Mouse (Mus musculus): ENCODE data around the gene Gm10645. TPM values are rescaled to one million over a fixed set of nuclear protein-coding genes. Genes with fewer than 3 reads are reported as not detected.

Gm10645 gene
- total and polyA plus RNA-seq, 2 experiments from 2014 or later = 4.2 to 11.6 TPM

- no peak overlapping the region for H3K27ac ChIP-seq
- no peak overlapping the region for H3K9ac ChIP-seq (replicated peaks; ENCODE audit: low read length)
- no peak for ATAC-seq
- no peaks in the 10 kb centered on the region for H3K36me3 ChIP-seq (ENCODE audit: insufficient read depth, low read length)
- H3K4me2 ChIP-seq (ENCODE audit: low read depth, low read length) = no peak overlapping the region
- H3K4me1 ChIP-seq (ENCODE audit: insufficient read depth, low read length) = no peaks in the 10 kb centered on the region
- no peak for DNase-seq (ENCODE audit: low spot score)
- WGBS = 69% methylated on average over 3 of the region's 3 CpGs
- H3K27me3 ChIP-seq (ENCODE audit: insufficient read depth, low read length) = no peaks in the 10 kb centered on the region
- H3K9me3 ChIP-seq (ENCODE audit: low read length) = no peaks in the 10 kb centered on the region
- TF ChIP-seq CTCF (IDR thresholded peaks at IDR 0.05; ENCODE audit: low read depth) = no peak
- no peak overlapping the region for H3K4me3 ChIP-seq (ENCODE audit: low read length)
Observed at GRCm38 (mm10) chr8:83158971-83159370, 7.0 kb downstream of the Gm10645 start.

GRCm38 (mm10) chr8:83155110-83155509, 10.9 kb downstream of the Gm10645 start:
- no peak for TF ChIP-seq CTCF (IDR thresholded peaks at IDR 0.05; ENCODE audit: low read depth)
- 41% methylated on average over 4 of the region's 4 CpGs for WGBS

GRCm38 (mm10) chr8:83152470-83152869, 13.5 kb downstream of the Gm10645 start:
- no peak overlapping the region for H3K4me2 ChIP-seq (ENCODE audit: low read depth, low read length)
- no peaks in the 10 kb centered on the region for H3K36me3 ChIP-seq (ENCODE audit: insufficient read depth, low read length)
- ATAC-seq (no peak), DNase-seq (ENCODE audit: low spot score) (no peak)
- H3K4me1 ChIP-seq (ENCODE audit: insufficient read depth, low read length) = no peaks in the 10 kb centered on the region
- H3K4me3 ChIP-seq (ENCODE audit: low read length) = no peak overlapping the region
- 63% methylated on average over 4 of the region's 4 CpGs for WGBS
- no peak overlapping the region for H3K27ac ChIP-seq
- no peaks in the 10 kb centered on the region for H3K27me3 ChIP-seq (ENCODE audit: insufficient read depth, low read length)
- no peaks in the 10 kb centered on the region for H3K9me3 ChIP-seq (ENCODE audit: low read length)
- no peak for TF ChIP-seq CTCF (IDR thresholded peaks at IDR 0.05; ENCODE audit: low read depth)
- no peak overlapping the region for H3K9ac ChIP-seq (replicated peaks; ENCODE audit: low read length)

More at GRCm38 (mm10) chr8:83155110-83155509, 10.9 kb downstream of the Gm10645 start:
- Histone ChIP-seq H3K36me3 (ENCODE audit: insufficient read depth, low read length) (no peaks in the 10 kb centered on the region), H3K27me3 (ENCODE audit: insufficient read depth, low read length) (no peaks in the 10 kb centered on the region), H3K4me1 (ENCODE audit: insufficient read depth, low read length) (no peaks in the 10 kb centered on the region), H3K9me3 (ENCODE audit: low read length) (no peaks in the 10 kb centered on the region), H3K9ac (replicated peaks; ENCODE audit: low read length) (no peak overlapping the region), H3K27ac (no peak overlapping the region), H3K4me2 (ENCODE audit: low read depth, low read length) (no peak overlapping the region), H3K4me3 (ENCODE audit: low read length) (no peak overlapping the region)
- ATAC-seq (no peak), DNase-seq (ENCODE audit: low spot score) (no peak)

- no peak overlapping the region for H3K27ac ChIP-seq
- H3K9ac ChIP-seq (replicated peaks; ENCODE audit: low read length) = no peak overlapping the region
- H3K27me3 ChIP-seq (ENCODE audit: insufficient read depth, low read length) = no peaks in the 10 kb centered on the region
- DNase-seq (ENCODE audit: low spot score) = no peak
- H3K4me1 ChIP-seq (ENCODE audit: insufficient read depth, low read length) = no peaks in the 10 kb centered on the region
- H3K4me2 ChIP-seq (ENCODE audit: low read depth, low read length) = no peak overlapping the region
- TF ChIP-seq CTCF (IDR thresholded peaks at IDR 0.05; ENCODE audit: low read depth) = no peak
- 64% methylated on average over 1 of the region's 2 CpGs for WGBS
- H3K4me3 ChIP-seq (ENCODE audit: low read length) = no peak overlapping the region
- no peaks in the 10 kb centered on the region for H3K9me3 ChIP-seq (ENCODE audit: low read length)
- no peak for ATAC-seq
- no peaks in the 10 kb centered on the region for H3K36me3 ChIP-seq (ENCODE audit: insufficient read depth, low read length)
Observed at GRCm38 (mm10) chr8:83152055-83152454, 13.9 kb downstream of the Gm10645 start.

GRCm38 (mm10) chr8:83149124-83149523, 16.8 kb downstream of the Gm10645 start:
- no peak overlapping the region for H3K27ac ChIP-seq
- ATAC-seq (no peak), DNase-seq (ENCODE audit: low spot score) (no peak)
- no peak overlapping the region for H3K4me2 ChIP-seq (ENCODE audit: low read depth, low read length)
- TF ChIP-seq CTCF (IDR thresholded peaks at IDR 0.05; ENCODE audit: low read depth) = no peak
- WGBS = 93% methylated on average over 6 of the region's 6 CpGs
- H3K4me1 ChIP-seq (ENCODE audit: insufficient read depth, low read length) = no peaks in the 10 kb centered on the region
- no peaks in the 10 kb centered on the region for H3K36me3 ChIP-seq (ENCODE audit: insufficient read depth, low read length)
- no peak overlapping the region for H3K4me3 ChIP-seq (ENCODE audit: low read length)
- H3K27me3 ChIP-seq (ENCODE audit: insufficient read depth, low read length) = no peaks in the 10 kb centered on the region
- H3K9ac ChIP-seq (replicated peaks; ENCODE audit: low read length) = no peak overlapping the region
- no peaks in the 10 kb centered on the region for H3K9me3 ChIP-seq (ENCODE audit: low read length)

- no peaks in the 10 kb centered on the region for H3K36me3 ChIP-seq (ENCODE audit: insufficient read depth, low read length)
- H3K27ac ChIP-seq = no peak overlapping the region
- no peak overlapping the region for H3K4me3 ChIP-seq (ENCODE audit: low read length)
- H3K9ac ChIP-seq (replicated peaks; ENCODE audit: low read length) = no peak overlapping the region
- no peak for ATAC-seq
- H3K4me1 ChIP-seq (ENCODE audit: insufficient read depth, low read length) = no peaks in the 10 kb centered on the region
- H3K9me3 ChIP-seq (ENCODE audit: low read length) = no peaks in the 10 kb centered on the region
- WGBS = 65% methylated on average over 3 of the region's 3 CpGs
- H3K27me3 ChIP-seq (ENCODE audit: insufficient read depth, low read length) = no peaks in the 10 kb centered on the region
- no peak for DNase-seq (ENCODE audit: low spot score)
- no peak for TF ChIP-seq CTCF (IDR thresholded peaks at IDR 0.05; ENCODE audit: low read depth)
- H3K4me2 ChIP-seq (ENCODE audit: low read depth, low read length) = no peak overlapping the region
Observed at GRCm38 (mm10) chr8:83145421-83145820, 20.5 kb downstream of the Gm10645 start.

- no peaks in the 10 kb centered on the region for H3K4me1 ChIP-seq (ENCODE audit: insufficient read depth, low read length)
- H3K9me3 ChIP-seq (ENCODE audit: low read length) = no peaks in the 10 kb centered on the region
- ATAC-seq (no peak), DNase-seq (ENCODE audit: low spot score) (no peak)
- H3K4me2 ChIP-seq (ENCODE audit: low read depth, low read length) = no peak overlapping the region
- no peak overlapping the region for H3K27ac ChIP-seq
- no peak for TF ChIP-seq CTCF (IDR thresholded peaks at IDR 0.05; ENCODE audit: low read depth)
- H3K9ac ChIP-seq (replicated peaks; ENCODE audit: low read length) = no peak overlapping the region
- 93% methylated on average over 4 of the region's 4 CpGs for WGBS
- no peaks in the 10 kb centered on the region for H3K27me3 ChIP-seq (ENCODE audit: insufficient read depth, low read length)
- H3K4me3 ChIP-seq (ENCODE audit: low read length) = no peak overlapping the region
- no peaks in the 10 kb centered on the region for H3K36me3 ChIP-seq (ENCODE audit: insufficient read depth, low read length)
Observed at GRCm38 (mm10) chr8:83144601-83145000, 21.4 kb downstream of the Gm10645 start.
